12 mouse cellular contexts compared by ENCODE assay signal in the genomic region with DNA sequence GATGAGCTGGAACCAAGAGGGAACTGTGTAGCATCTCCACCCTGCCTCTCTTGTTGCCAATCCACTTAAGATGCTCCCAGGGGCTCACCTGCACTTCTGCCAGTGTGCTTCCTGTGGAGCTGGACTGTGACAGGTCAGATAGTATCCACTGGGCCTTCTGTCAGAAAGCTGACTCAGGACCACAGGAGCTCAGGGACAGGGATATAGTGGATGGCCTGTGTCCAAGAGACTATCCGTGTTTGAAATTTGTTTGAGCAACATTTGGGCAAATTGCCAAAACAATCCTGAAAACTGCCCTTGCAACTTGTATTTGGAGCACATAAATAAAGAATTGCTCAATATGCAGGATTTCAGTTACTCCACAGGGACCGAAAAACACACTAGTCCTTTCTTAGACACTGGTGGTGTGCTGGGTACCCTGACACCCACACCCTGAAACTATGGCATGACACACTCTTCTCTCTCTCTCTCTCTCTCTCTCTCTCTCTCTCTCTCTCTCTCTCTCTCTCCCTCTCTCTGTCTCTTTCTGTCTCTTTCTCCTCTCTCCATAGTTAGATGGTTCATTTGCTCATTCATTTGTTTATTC.
A peak's percentile ranks its signal among the peaks of the same experiment; 100 is the strongest.
DNase-seq lines count a peak whose midpoint lies in the region; ATAC-seq lines count a peak whose summit lies in the region.
"Had no signal": no experiment of that assay in that cellular context is flagged by ENCODE, and none has a peak within 500 bp of the region (broad histone marks: within the 10 kb centered on the region; RNA-seq: fewer than 3 reads in every experiment).

No protein-coding gene starts in this region.

- WGBS in heart, embryonic 12.5 days, result 58% methylated on average over 2 of the region's 2 CpGs
- 25% methylated on average over 2 of the region's 2 CpGs for WGBS in intestine, embryonic 16.5 days

- H3K27me3 ChIP-seq in heart, embryonic 12.5 days (replicated peaks), result no peaks in the 10 kb centered on the region
- H3K27me3 ChIP-seq in intestine, embryonic 16.5 days (replicated peaks; ENCODE audit: control insufficient read depth, insufficient read depth, low read length), result no peaks in the 10 kb centered on the region
- H3K27me3 ChIP-seq: heart, embryonic 15.5 days; limb, embryonic 15.5 days; stomach, embryonic 15.5 days had no signal

- no peaks in the 10 kb centered on the region for H3K4me1 ChIP-seq in heart, embryonic 12.5 days (replicated peaks)
- no peaks in the 10 kb centered on the region for H3K4me1 ChIP-seq in intestine, embryonic 16.5 days (ENCODE audit: control insufficient read depth, insufficient read depth, low read length)
- H3K4me1 ChIP-seq: heart, embryonic 15.5 days; stomach, embryonic 15.5 days had no signal

- no peak overlapping the region for H3K27ac ChIP-seq in heart, embryonic 12.5 days (ENCODE audit: poor library complexity, severe bottlenecking)
- no peak overlapping the region for H3K27ac ChIP-seq in intestine, embryonic 16.5 days (ENCODE audit: low read length)
- H3K27ac ChIP-seq: heart, embryonic 15.5 days; limb, embryonic 15.5 days; stomach, embryonic 15.5 days had no signal

- H3K9ac ChIP-seq in heart, embryonic 12.5 days, result no peak overlapping the region
- H3K9ac ChIP-seq in intestine, embryonic 16.5 days (ENCODE audit: low read depth, low read length), result no peak overlapping the region
- H3K9ac ChIP-seq: heart, embryonic 15.5 days; limb, embryonic 15.5 days; stomach, embryonic 15.5 days had no signal

- peak; percentile 17 to 33 for DNase-seq in heart, adult 9 months (ENCODE audit: low spot score in 2 of 2)
- peak; percentile 18 for DNase-seq in urinary bladder, postnatal 14 days (ENCODE audit: low spot score)
- DNase-seq in urinary bladder, postnatal 10 days (ENCODE audit: low spot score), result no peak
- DNase-seq in cerebellum, postnatal 14 days, result peak; percentile 7 to 14
- peak; percentile 3 to 26 for DNase-seq in urinary bladder, postnatal 36 days (ENCODE audit: low spot score in 2 of 2)
- no peak for DNase-seq in testis, postnatal 10 days (ENCODE audit: low spot score)
- DNase-seq: kidney, postnatal 25 days had no signal

- H3K4me3 ChIP-seq in heart, embryonic 12.5 days, result no peak overlapping the region
- no peak overlapping the region for H3K4me3 ChIP-seq in intestine, embryonic 16.5 days (ENCODE audit: low read length)
- H3K4me3 ChIP-seq: heart, embryonic 15.5 days; limb, embryonic 15.5 days; stomach, embryonic 15.5 days had no signal

- H3K9me3 ChIP-seq in heart, embryonic 12.5 days (replicated peaks), result no peaks in the 10 kb centered on the region
- no peaks in the 10 kb centered on the region for H3K9me3 ChIP-seq in intestine, embryonic 16.5 days (ENCODE audit: control insufficient read depth, low read length)
- H3K9me3 ChIP-seq: heart, embryonic 15.5 days; limb, embryonic 15.5 days; stomach, embryonic 15.5 days had no signal

- no peak overlapping the region for H3K4me2 ChIP-seq in heart, embryonic 12.5 days
- H3K4me2 ChIP-seq in intestine, embryonic 16.5 days (ENCODE audit: low read depth, low read length), result no peak overlapping the region
- H3K4me2 ChIP-seq: heart, embryonic 15.5 days; limb, embryonic 15.5 days; stomach, embryonic 15.5 days had no signal

- ATAC-seq in heart, embryonic 12.5 days (ENCODE audit: insufficient number of reproducible peaks, low FRiP score), result no peak
- ATAC-seq in intestine, embryonic 16.5 days, result no peak; the same call in 1 of the 2 replicates

- H3K36me3 ChIP-seq in heart, embryonic 12.5 days, result no peaks in the 10 kb centered on the region
- H3K36me3 ChIP-seq in intestine, embryonic 16.5 days (ENCODE audit: control insufficient read depth, insufficient read depth, low read length), result no peaks in the 10 kb centered on the region
- H3K36me3 ChIP-seq: heart, embryonic 15.5 days; limb, embryonic 15.5 days; stomach, embryonic 15.5 days had no signal

Comparison
In these comparisons a context has a peak if more than half of its experiments do, and no peak if none do; other contexts are left out.
1. DNase-seq: peak in heart, adult 9 months (2 of 2), urinary bladder, postnatal 14 days (single experiment), cerebellum, postnatal 14 days (2 of 2) and urinary bladder, postnatal 36 days (2 of 2); none in urinary bladder, postnatal 10 days (single experiment) and testis, postnatal 10 days (single experiment).